Mouse (Mus musculus) megakaryocyte, embryonic 14.5 days (primary cell): ENCODE measurements at regions not wholly inside any gene's neighbourhood (a gene's known extent, or its start where the extent isn't known, plus 50 kb on each side); places are given as distances from the start of the nearest gene placed in this dataset.

Experiments
- H3K27me3 ChIP-seq: replicated peaks from 2 replicates; pipeline ENCODE3; 2012; ENCODE audit warnings: inconsistent platforms
- H3K36me3 ChIP-seq: replicated peaks from 2 replicates; pipeline ENCODE3; 2012; ENCODE audit warnings: low read length, inconsistent platforms, mixed read lengths
- H3K4me1 ChIP-seq: 2 replicates; pipeline ENCODE4 v1.6.1; 2012; ENCODE audit warnings: inconsistent platforms
- H3K4me3 ChIP-seq: replicated peaks from 2 replicates; pipeline ENCODE3; 2012; ENCODE audit warnings: moderate library complexity, mild to moderate bottlenecking, inconsistent platforms
- H3K9me3 ChIP-seq: 2 replicates; pipeline ENCODE4 v1.6.1; 2012; ENCODE audit warnings: inconsistent platforms
- FLI1 ChIP-seq: IDR thresholded peaks from 2 replicates; pipeline ENCODE4 v1.6.1; 2012; ENCODE audit warnings: low read length, inconsistent platforms, mixed read lengths
- GATA1 ChIP-seq: IDR thresholded peaks from 3 replicates; pipeline ENCODE4 v1.6.1; 2012; ENCODE audit warnings: mixed read lengths, low read length, inconsistent platforms, borderline replicate concordance

- Histone ChIP-seq H3K4me1 (peaks cover 13% of the 10 kb centered on the region), H3K27me3 (peaks cover 6% of the 10 kb centered on the region), H3K9me3 (no peaks in the 10 kb centered on the region), H3K36me3 (no peaks in the 10 kb centered on the region), H3K4me3 (no peak overlapping the region)
- TF ChIP-seq GATA1 (no peak), FLI1 (no peak)
Measured at GRCm38 (mm10) chr13:30065520-30065919, 70.8 kb upstream of the Mboat1 start.

- Histone ChIP-seq H3K36me3 (no peaks in the 10 kb centered on the region), H3K4me3 (no peak overlapping the region), H3K9me3 (no peaks in the 10 kb centered on the region), H3K4me1 (peaks cover under 1% of the 10 kb centered on the region; the same call in 1 of the 2 replicates), H3K27me3 (peaks cover 6% of the 10 kb centered on the region)
- TF ChIP-seq FLI1 (no peak), GATA1 (no peak)
Measured at GRCm38 (mm10) chr13:30063741-30064140, 72.5 kb upstream of the Mboat1 start.

GRCm38 (mm10) chr13:30062285-30062684 is 74.0 kb upstream of the Mboat1 start:
- Histone ChIP-seq H3K36me3 (no peaks in the 10 kb centered on the region), H3K9me3 (no peaks in the 10 kb centered on the region), H3K4me3 (no peak overlapping the region), H3K27me3 (peaks cover 8% of the 10 kb centered on the region), H3K4me1 (no peaks in the 10 kb centered on the region)
- no peak for TF ChIP-seq GATA1

GRCm38 (mm10) chr13:30055141-30055645 is 69.3 kb upstream of the E2f3 start:
- Histone ChIP-seq H3K36me3 (no peaks in the 10 kb centered on the region), H3K4me1 (peaks cover 7% of the 10 kb centered on the region), H3K27me3 (peaks cover 6% of the 10 kb centered on the region), H3K4me3 (no peak overlapping the region), H3K9me3 (peaks cover 6% of the 10 kb centered on the region)
- TF ChIP-seq GATA1 (no peak), FLI1 (no peak)

GRCm38 (mm10) chr13:30051891-30052550 is 66.2 kb upstream of the E2f3 start:
- TF ChIP-seq FLI1 (no peak), GATA1 (no peak)
- Histone ChIP-seq H3K36me3 (no peaks in the 10 kb centered on the region), H3K27me3 (peaks cover 6% of the 10 kb centered on the region), H3K9me3 (peaks cover 6% of the 10 kb centered on the region), H3K4me3 (no peak overlapping the region), H3K4me1 (peaks cover 7% of the 10 kb centered on the region)

- H3K4me3 ChIP-seq = no peak overlapping the region
- H3K36me3 ChIP-seq = no peaks in the 10 kb centered on the region
- peaks cover 6% of the 10 kb centered on the region for H3K9me3 ChIP-seq
- peaks cover 7% of the 10 kb centered on the region for H3K4me1 ChIP-seq
- TF ChIP-seq GATA1 (no peak), FLI1 (no peak)
- H3K27me3 ChIP-seq = peaks cover 6% of the 10 kb centered on the region
Measured at GRCm38 (mm10) chr13:30050745-30051508, 65.1 kb upstream of the E2f3 start.

- no peaks in the 10 kb centered on the region for H3K36me3 ChIP-seq
- H3K4me3 ChIP-seq = no peak overlapping the region
- H3K27me3 ChIP-seq = peaks cover 6% of the 10 kb centered on the region
- TF ChIP-seq GATA1 (no peak), FLI1 (no peak)
- peaks cover 6% of the 10 kb centered on the region for H3K9me3 ChIP-seq
- H3K4me1 ChIP-seq = peaks cover 7% of the 10 kb centered on the region
Measured at GRCm38 (mm10) chr13:30048260-30048859, 62.5 kb upstream of the E2f3 start.

GRCm38 (mm10) chr13:30046504-30047169 is 60.8 kb upstream of the E2f3 start:
- Histone ChIP-seq H3K36me3 (no peaks in the 10 kb centered on the region), H3K4me3 (no peak overlapping the region), H3K4me1 (peaks cover 16% of the 10 kb centered on the region), H3K9me3 (peaks cover 2% of the 10 kb centered on the region; the same call in 1 of the 2 replicates), H3K27me3 (peaks cover 3% of the 10 kb centered on the region)
- TF ChIP-seq GATA1 (no peak), FLI1 (no peak)

GRCm38 (mm10) chr13:30046061-30046460 is 60.2 kb upstream of the E2f3 start:
- H3K4me3 ChIP-seq = no peak overlapping the region

GRCm38 (mm10) chr13:30045225-30045624 is 59.4 kb upstream of the E2f3 start:
- Histone ChIP-seq H3K4me3 (no peak overlapping the region), H3K4me1 (peaks cover 15% of the 10 kb centered on the region), H3K36me3 (no peaks in the 10 kb centered on the region), H3K9me3 (no peaks in the 10 kb centered on the region), H3K27me3 (peaks cover 7% of the 10 kb centered on the region)
- no peak for TF ChIP-seq GATA1
- TF ChIP-seq FLI1 = no peak

More at GRCm38 (mm10) chr13:30046061-30046460, 60.2 kb upstream of the E2f3 start:
- H3K4me1 ChIP-seq = peaks cover 20% of the 10 kb centered on the region
- H3K9me3 ChIP-seq = no peaks in the 10 kb centered on the region
- peaks cover 3% of the 10 kb centered on the region for H3K27me3 ChIP-seq
- no peaks in the 10 kb centered on the region for H3K36me3 ChIP-seq
- no peak for TF ChIP-seq GATA1
